Mouse (Mus musculus) heart, adult 11 months (tissue): ENCODE measurements around the gene Oas1a.

Experiments used
- DNase-seq: peaks from one replicate; pipeline ENCODE4 v3.0.0; 2022

The Oas1a gene

DNA sequence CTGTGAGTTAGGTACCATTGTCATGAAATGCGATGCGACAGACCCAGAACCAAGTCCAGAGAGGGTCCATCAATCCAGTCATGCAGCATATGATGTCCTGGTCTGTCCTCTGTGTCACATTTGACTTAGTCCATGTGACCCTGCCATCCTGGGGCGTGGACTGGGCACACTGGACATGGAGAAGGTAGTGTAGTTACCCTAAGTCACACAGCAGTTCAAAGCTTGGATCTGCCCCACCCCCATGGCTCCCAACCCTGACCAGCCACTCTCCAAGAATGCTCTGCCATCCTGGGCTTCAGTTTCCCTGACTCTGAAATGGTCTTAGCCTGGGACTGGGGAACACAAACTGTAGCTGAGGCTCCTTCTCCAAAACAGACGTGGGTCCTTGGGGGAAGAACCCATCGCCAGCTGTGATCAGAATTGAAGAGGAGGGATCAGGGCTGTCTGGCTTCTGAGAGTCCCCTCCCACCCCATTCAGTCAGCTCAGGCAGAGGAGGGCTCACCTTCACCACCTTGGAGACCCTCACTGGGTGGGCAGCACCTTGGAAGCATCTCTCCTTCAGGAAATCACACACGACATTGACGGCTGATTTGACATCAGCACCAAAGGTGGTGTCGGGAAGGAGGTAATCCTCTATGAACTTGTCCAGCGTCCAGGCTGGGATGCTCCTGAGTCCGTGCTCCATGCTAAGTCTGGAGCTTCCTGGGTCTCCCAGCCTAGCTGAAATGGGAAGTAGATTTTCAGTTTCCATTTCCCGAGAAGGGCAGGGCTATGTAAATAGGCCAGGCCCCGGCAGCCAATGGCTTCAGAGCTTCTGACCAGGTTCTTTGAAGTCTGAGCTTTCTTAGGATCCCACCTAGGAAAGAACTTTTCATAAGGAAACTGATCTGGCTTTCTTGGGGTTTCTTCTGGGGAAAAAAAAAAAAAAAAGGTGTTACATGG, at the start of gene Oas1a:
Oas1a (minus strand) TSS at position 731 of the 943 bp plus-strand sequence.
- DNase-seq, result peak; percentile 90

DNA sequence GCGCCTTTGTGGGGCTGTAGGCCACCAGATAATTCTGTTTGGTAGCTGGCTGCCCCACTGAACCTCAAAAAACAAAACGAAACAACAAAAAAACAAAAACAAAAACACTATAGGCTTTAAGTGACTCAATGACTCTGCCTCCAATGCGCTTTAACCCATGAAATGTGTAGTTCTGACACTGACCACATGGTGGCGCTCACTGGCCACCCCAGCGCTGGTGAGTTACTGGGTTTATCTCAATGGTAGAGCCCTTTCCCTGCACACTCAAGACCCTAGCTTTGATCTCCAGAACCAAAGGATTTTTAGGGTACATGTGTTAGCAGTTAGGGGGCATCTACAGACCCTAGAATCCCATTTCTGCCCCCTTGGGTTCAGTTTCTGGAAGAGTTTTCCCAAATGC, 46.7 kb upstream of the Oas1a start:
- DNase-seq, result no peak

DNA sequence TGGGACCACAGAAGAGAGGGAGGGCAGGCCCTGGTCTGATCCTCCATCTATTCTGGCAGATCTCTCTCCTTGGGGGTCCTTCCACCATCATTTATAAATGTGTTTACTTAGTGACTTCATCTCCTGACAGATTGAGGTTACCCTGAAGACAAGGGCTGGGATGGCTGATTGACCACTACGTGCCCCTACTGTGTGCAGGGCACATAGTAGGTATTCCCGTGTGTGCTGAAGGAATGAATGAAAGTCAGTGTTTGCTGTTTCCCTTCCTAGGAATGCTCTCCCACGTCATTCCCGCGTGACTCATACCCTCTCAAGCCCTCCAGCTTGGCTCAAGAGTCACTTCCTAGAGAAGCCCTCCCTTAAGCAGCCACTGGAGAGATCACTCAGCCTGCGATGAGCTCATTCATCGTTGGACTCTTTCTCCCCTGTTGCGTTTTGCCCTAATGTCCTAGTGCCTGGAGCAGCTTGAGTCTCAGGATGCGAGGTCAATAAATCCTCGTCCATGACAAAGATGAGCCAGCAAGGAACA, 45.0 kb upstream of the Oas1a start:
- DNase-seq, result no peak

DNA sequence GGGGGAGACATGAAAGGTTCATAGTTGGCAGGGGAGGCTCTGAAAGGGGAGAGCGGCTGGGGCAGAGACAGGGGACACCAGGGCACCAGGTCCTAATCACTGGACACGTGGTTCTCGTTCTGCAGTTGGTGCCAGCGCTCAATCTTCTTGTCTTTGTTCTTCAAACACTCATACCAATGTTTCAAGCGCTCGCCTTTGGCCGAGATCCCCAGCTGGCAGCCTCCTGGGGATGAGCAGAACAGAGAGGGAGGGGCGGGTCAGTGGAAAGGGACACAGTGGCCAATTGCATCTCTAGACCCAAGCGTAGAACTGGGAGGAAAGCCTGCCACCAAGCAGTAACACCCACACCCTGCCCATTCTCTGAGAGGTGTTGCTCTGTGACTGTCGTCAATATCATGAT, 34.8 kb upstream of the Oas1a start:
- no peak for DNase-seq

- DNase-seq, result no peak
Measured at GRCm38 (mm10) chr5:120938586-120938985, 31.3 kb upstream of the Oas1a start.

- no peak for DNase-seq
Measured at GRCm38 (mm10) chr5:120937841-120938240, 30.5 kb upstream of the Oas1a start.

GRCm38 (mm10) chr5:120933966-120934365, 26.6 kb upstream of the Oas1a start:
- no peak for DNase-seq

GRCm38 (mm10) chr5:120927036-120927435, 19.7 kb upstream of the Oas1a start:
- DNase-seq, result peak; percentile 56

DNA sequence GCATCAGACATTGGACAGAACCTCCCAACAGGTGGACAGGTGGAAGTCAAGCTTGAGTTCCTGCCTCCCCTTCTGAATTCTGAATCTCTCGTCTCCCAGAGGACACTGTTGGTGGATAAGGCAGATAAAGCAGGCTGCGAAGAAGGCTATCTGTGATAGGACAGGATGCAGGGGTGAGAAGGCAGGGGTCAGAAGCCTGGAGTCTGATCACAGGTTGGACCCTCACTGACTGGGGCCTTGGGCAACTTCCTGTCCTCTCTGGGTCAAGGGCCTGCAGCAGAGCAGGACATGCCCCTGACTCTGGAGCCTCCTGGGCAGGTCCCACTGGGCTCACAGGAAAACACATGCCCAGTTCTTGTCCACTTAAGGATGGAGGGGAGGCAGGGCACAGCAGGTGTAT, 19.0 kb upstream of the Oas1a start:
- DNase-seq, result peak; percentile 76

GRCm38 (mm10) chr5:120924520-120924919, 17.2 kb upstream of the Oas1a start:
- DNase-seq, result peak; percentile 31

GRCm38 (mm10) chr5:120923969-120924368, 16.6 kb upstream of the Oas1a start:
- peak; percentile 28 for DNase-seq

DNA sequence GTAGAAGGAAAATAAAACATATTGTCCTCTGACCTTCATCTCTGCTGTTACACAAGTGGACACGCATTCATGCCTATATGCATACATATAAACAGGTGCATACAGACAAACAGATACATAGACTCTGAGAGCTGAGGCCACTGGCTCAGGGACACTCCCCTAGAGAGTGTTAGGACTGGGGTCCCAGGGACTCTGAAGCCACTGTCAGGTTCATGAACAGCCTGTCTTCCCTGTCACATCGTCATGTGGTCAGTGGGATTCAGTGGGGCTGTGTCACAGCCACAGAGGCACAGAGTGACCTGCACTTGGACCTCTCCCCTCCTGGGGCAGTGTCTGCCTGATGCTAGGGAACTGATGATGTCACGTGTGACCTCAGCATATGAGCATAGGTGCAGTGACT, 13.0 kb upstream of the Oas1a start:
- DNase-seq, result peak; percentile 53

DNA sequence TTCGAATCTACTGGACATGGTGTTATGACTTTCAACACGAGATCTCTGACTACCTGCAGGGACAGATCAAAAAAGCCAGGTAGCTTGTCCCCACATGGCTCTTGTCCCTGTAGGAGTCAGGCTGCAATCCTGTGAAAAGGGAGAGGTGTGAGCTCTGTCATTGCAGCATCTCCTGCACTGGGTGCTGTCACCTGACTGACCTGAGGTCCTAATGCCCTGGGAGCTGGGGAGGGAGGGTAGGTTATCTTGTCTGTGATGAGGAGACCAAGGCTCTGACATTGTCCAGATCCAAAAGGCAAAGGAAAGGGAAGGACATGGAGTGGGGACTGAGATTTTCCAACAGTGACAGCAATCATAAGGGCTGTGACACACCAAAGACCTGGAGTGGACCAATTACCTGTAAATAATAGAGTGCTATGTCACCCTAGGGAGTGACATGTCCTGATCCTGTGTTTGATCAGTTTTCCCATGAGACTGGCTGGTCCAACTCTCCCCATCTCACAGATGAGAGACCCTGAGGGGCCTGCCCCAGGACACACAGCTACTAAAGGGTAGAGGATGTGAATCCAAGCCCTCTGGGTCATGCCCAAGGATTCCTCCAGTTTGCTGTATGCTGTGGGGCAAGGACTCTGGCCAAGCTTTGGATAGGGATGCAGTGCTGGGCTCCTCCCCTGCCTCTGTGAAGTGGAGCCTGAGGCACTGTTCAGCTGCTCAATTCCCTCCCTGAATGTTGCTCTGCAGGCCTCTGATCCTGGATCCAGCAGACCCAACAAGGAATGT, 12.0 kb upstream of the Oas1a start:
- peak; percentile 71 for DNase-seq

- DNase-seq, result peak; percentile 35
Measured at GRCm38 (mm10) chr5:120914204-120914603, 6.9 kb upstream of the Oas1a start, which contains the start of gene Oas1d. TSS of gene Oas1d (plus strand) at chr5:120914536.

GRCm38 (mm10) chr5:120908196-120908920, 1.0 kb upstream of the Oas1a start:
- DNase-seq, result peak; percentile 51

- DNase-seq, result peak; percentile 74
Measured at GRCm38 (mm10) chr5:120902056-120902455, 5.3 kb downstream of the Oas1a start.

DNA sequence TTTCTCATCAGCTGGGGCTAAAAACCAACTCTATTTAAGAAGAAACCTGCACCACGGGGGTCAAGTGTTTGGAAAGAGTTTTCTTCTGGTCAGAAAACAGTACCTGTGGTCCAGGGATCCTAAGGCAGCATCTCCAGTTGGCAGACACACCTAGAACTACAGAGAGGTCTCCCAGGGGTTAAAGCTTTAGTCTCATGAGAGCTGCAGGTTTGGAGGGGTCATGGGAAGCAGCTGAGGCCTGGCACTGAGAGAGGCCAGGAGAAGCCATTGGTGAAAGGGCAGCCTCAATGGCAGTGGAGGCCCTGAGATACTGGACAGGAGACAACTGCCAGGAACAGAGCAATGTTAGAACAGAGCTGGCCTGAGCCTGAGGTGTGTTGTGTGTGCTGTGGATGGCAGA, 6.7 kb downstream of the Oas1a start:
- DNase-seq, result peak; percentile 79

- DNase-seq, result peak; percentile 68
Measured at GRCm38 (mm10) chr5:120898726-120899125, 8.6 kb downstream of the Oas1a start.

DNA sequence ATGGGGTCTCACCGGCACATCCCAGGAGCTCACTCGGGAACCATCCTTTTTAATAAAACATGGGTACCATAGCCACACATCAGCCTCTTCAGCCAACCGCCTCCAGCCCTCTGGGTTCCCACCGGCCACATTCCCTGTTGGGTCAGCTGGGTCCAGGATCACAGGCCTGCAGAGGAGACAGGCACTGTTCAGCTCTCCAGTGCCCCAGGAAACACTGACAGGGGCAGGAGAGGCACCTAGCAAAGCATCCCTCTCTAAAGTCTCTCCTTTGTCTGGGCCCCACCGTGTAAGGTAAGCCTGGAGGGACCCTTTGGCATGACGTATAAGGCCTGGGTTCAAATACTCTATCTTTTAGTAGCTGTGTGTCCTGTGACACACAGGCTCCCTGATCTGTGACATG, 9.0 kb downstream of the Oas1a start:
- DNase-seq, result peak; percentile 86

- DNase-seq, result peak; percentile 79
Measured at GRCm38 (mm10) chr5:120895231-120895900, 12.0 kb downstream of the Oas1a start.

GRCm38 (mm10) chr5:120894692-120895091, 12.6 kb downstream of the Oas1a start:
- peak; percentile 30 for DNase-seq

DNA sequence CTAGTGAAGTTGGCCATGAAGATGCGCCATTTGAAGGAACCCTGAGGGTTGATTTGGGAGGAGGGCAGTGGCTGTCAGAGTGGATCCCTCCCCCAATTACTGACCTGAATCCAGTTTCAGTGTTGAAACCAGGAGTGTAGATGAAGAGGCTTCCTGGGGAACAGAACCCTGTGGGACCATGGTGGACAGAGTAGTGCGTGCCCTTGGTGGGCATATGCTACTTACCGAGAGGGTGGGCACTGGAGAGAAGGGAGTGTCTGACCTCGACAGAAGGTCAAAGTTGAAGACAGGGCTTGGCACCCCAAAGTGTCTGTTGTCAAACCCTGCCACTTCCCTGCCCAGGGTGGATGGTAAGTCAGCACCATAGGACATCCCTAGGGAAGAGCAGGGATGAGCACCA, 13.5 kb downstream of the Oas1a start:
- DNase-seq, result peak; percentile 51
